Mouse (Mus musculus) hindlimb bud, embryonic 11.5 days (tissue): ENCODE measurements at regions not wholly inside any gene's neighbourhood (a gene's known extent, or its start where the extent isn't known, plus 50 kb on each side); places are given as distances from the start of the nearest gene placed in this dataset.

Experiments used
- DNase-seq: peaks from one replicate; pipeline ENCODE4 v3.0.0-alpha.2; 2012; ENCODE audit warnings: low read depth, low spot score; ENCODE audit errors: extremely low spot score

DNA sequence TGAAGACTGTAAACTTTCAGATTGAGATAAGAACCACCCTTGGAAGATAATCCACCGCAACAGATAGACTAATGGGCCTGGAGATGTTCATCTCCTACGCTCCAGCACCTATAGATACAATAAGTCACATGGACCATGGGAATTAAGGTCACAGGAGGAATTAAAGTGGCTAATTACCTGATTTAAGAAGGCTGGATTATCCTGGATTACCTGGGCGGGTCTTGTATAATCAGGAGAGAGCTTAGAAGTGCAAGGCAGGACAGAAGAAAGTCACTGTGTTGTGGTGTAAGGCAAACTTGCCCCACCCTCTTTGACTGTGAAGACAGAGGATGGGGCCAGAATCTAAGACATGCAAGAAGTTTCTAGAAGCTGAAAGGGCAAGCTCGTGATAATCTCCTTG is 61.0 kb upstream of the Maf start:
- DNase-seq = no peak

GRCm38 (mm10) chr8:115766218-115766898 is 58.8 kb upstream of the Maf start:
- no peak for DNase-seq

- DNase-seq = no peak
Measured at GRCm38 (mm10) chr8:115764551-115764950, 57.0 kb upstream of the Maf start.

DNA sequence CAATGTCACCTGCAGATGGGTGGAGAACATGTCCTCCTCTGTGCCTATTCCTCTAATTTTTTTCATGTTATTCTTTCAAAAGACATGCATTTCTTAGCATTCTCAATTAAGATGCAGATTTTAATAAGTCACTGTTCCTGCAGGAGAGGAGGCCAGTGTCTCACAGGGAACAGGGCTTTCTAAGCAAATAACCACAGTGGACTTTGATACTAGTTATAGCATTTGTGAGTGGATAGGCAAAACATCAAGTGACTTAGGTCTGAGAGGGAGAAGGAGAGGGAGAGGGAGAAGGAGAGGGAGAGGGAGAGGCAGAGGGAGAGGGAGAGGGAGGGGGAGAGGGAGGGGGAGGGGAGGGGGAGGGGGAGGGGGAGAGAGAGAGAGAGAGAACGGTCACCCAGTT is 50.4 kb upstream of the Maf start:
- DNase-seq = no peak
